Mouse (Mus musculus) cerebellum, adult (tissue): ENCODE data around the gene Il11ra1.
"Not testable (repeated sequence)": the region's sequence is repeated elsewhere in the genome, so short reads cannot be mapped to it uniquely, and the experiment has no call there.

ENCODE experiments used
- ATAC-seq: cut with Nextera tagmentation; 2 replicates; pipeline ENCODE4 v1.9.2; 2017; ENCODE audit warnings: mild to moderate bottlenecking, moderate library complexity, mixed read lengths; ENCODE audit not compliant: insufficient number of reproducible peaks, low FRiP score, low TSS enrichment

Il11ra1 gene

DNA sequence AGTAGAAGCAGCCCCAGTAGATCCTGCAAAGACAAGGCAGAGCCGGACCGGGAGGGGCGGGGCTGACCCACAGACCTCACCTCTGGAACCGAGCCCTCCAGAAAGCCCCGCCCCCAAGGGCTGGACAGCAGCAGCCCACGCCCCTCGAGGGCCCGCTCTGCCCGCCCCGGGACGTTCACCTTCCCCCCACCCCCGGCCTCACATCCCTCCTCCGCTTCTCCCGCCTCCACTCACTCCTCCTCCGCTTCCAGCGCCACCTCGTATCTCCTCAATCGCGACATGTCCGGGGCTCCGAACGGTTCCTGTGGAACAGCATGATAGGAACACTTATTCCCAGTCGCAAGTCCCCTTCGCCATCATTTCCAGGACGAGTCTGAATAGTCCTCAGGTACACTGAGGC lies 73.7 kb downstream of the Il11ra1 start:
- ATAC-seq: not testable (repeated sequence)

DNA sequence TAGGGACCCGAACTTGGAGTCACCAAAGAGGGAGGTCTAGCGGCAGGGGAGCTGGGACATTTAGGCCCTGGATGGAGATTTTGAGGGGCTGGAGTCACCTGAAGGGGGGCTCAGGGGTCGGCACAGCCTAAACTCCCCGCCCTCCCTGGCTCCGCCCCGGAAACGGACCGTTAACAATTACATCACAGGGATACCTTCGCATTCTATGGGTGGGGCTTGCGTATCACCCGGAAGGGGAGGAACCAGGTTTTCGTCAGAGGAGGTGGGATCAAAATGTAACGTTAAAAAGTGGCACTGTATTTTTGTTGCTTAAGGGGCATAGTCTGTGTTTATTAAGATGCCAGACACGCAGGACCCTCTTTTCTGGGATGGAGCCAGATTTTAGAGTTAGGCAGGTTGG lies 74.2 kb downstream of the Il11ra1 start, which contains the start of gene Ccl27a:
Ccl27a (minus strand) TSS at position 246 of the 400 bp plus-strand sequence.
- ATAC-seq: not testable (repeated sequence)

DNA sequence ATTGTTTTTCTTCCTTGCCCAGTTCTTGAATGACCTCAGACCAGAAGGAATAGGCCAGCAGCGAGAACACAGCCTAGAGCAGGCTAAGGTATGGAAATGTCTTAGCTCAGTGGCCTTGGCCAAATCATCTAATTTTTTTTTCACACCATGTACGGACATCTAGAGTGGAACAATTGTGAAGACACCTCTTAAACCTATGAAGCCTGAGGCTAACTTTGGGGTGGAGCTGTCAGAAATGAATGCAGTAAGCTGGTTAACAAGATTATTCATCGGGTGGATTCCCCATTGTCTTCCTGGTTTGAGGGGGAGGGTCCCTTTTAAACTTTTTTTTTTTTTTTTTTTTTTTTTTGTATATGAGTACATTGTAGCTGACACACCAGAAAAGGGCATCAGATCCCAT lies 74.7 kb downstream of the Il11ra1 start:
- ATAC-seq: not testable (repeated sequence)

DNA sequence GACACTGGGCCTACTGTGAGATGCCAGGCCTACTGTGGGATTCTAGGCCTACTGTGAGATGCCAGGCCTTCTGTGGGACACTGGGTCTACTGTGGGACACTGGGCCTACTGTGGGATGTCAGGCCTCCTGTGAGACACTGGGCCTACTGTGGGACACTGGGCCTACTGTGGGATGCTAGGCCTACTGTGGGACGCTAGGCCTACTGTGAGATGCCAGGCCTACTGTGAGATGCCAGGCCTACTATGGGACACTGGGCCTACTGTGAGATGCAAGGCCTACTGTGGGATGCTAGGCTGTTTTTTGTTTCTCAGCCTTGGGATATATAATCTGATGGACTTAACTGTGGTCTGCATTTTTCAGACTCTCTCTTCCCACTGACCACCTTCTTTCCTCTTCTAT lies 76.1 kb downstream of the Il11ra1 start:
- not testable (repeated sequence) for ATAC-seq

DNA sequence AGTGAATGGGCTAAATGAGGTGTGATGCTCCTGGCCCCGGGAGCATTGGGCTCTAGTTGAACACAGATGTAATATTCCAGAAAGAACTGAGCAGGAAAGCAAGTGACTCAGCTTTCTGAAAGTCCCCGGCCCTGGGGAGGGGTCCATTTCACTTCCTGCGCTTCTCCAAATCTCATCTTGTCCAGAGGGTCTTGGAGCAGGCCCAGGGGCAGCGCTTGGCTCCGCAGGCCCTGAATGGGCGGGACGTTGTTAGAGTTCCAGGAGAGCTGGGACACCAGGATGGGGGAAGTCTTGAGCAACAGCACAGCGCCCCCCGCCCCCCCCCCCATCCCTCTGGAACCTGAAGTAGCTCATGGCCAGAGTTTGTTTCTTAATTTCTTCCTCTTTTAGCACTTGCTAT lies 81.5 kb downstream of the Il11ra1 start:
- not testable (repeated sequence) for ATAC-seq

DNA sequence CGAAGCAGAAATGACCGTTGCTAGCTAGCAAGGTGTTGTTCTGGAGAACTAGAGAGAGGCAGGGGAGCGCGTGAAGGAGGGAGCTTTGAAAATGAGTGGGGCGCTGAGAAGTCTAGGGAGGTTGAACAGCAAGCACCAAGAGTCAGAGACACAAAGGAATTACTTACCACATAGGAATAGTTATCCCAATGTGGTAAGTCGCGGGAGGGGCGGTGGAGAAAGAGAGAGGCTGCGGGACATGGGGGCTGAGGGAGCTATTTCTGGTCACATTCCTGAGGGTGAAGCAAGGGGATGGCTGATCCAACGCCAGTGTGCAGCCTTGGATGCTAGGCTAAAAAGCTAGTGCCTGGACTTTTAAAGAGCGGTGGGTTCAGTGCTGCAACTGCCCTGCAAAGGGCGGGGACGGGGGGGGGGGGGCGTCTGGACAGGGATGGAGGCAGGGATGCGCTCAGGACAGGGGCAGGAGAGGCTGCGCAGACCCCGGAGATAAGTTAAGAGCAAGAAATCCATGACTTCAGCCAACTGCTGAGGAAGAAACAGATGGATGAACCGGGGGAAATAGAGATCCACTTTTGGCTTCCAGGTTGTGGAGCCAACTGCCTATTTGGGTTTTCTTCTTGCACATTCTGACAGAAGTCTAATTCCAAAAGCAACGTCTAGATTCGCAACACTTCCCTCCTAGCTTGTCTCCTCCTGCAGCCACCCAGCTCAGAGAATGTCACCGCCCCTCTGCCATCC lies 82.1 kb downstream of the Il11ra1 start:
- not testable (repeated sequence) for ATAC-seq

DNA sequence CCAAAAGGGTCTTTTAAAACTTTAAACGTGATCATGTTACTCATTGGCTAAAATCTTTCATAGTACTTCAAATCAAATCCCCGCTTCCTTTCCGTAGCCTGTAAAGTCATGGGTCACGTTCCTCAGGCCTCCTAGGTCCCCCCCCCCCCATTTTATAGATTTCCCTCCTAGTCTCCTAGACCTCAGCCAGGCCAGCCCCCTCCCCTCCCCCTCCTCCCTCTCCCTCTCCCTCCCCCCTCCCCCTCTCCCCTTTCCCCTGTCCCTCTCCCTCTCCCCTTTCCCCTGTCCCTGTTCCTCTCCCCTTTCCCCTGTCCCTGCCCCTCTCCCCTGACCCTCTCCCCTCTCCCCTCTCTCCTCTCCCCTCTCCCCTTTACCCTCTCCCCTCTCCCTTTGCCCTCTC lies 82.9 kb downstream of the Il11ra1 start:
- not testable (repeated sequence) for ATAC-seq

DNA sequence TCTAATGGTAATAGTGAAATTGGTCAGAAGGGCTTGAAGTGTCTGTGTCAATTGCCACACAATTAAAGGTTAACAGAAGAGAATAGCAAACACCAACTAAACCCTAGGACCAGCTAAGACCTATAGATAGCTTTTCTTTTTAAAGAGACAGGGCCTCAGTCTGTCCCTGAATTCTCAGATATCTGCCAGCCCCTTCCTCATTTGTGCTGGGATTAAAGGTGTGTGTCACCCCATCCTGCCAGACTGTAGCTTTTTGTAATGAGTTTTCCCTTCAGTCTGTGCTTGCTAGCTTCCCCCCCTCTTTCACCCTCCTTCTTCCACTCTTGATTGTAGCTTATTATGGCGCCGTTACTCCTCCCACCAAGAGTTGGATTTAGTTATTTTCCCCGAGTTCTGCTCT lies 83.4 kb downstream of the Il11ra1 start:
- ATAC-seq: not testable (repeated sequence)
